Mouse (Mus musculus): ENCODE measurements around the gene Cpa4.

Gene Cpa4

GRCm38 (mm10) chr6:30568069-30568468, at the start of gene Cpa4:
Gene Cpa4, plus strand, starts transcription at chr6:30568369.
- no peak for DNase-seq

DNA sequence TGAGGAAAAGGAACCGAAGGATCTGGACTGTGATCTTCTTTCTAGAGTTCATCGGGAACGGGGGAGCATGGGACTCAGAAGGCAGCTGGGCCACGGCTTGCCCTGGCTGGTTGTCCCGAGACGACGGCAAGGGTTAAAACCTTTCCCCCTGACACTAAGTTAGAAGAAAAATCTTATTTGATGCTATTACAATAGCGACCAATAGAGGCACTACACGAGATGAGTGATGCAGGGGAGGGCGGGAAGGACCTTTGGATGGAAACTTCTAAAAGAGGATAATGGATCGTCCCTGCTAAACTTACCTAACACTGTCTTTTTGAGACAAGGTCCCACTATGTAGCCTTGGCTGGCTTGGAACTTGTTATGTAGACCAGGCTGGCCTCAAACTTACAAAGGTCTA, 47.8 kb upstream of the Cpa4 start:
- DNase-seq, result no peak

DNA sequence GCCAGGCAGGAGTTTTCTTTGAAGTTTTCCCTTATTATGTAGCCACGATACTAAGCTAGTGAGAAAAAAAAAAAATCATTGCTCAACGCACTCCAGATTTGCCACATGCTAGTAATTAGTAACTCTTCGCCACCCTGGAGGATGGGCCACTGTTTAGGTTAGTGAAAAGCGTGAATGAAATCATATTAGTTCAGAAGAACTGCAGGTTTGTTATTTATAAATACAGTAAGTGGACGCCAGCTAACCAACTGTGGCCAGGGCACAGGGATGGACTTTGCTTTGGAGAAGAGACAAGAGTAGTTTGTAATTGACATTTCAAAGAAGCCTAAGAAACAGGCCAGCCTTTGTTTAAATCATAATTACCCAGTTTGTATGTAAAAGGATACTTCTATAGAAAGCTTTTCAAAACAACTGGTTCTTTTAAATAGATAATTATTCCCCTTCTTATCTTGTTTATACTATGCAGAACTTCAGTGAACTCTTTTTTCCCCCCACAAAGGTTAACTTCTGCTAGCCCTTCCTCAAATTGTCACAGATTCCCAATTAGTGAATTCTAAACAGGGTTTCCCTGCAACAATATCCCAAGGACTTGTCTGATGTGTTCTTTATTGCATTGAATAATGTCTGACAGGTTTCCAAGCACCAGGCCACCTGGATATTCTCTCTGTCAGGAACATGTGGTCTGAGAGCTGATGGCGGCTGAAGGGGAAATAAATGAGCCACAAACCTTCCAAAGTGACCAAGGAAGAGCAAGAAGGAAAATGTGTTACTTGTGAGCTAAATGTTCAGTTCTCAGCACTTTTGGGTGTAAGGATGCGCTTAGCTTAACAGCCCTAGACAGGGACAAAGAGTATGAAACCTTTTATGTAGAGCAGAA, 42.5 kb upstream of the Cpa4 start:
- no peak for DNase-seq

DNA sequence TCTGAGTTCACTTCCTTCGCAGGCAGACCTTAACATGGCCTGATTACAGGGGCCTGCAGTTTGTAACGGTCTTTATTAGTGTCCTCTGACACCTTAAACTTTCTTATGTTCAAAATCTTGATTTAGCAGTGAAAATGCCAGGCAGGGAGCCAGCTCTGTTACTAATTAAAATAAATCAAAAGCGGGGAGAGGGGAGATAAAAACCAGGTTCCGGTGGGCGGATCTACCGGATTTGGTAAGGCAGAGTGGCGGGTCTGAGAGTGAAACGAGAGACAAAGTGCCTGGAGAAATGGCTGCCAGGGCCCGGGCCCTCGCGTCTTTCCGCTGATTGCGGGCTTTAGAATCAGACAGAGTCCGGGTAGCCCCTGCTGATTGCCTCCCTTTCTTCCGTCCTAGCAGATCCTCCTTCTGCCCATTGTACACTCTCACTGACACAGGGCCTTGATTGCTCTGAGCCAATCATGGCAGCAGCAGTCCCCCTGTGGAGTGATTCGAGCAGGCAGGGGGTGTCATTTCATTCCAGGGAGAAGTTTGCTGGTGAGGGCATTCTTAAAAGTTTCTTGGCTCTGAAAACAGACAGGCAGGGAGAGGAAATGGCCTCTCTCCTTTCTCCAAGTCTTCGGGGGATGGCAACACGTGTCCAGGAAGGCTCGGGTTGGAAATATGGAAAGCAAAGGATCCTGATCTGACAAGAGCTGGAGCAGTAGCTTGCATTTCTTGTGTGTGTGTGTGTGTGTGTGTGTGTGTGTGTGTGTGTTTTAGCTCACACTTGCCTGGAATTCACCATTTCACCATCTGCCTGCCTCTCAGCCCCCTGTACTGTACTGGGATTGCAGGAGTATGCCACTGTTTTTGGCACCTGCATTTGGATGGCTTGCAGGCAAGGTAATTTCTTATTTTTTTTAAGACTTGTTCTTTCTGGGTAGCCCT, 41.3 kb upstream of the Cpa4 start:
- DNase-seq, result no peak

GRCm38 (mm10) chr6:30528800-30529199, 39.4 kb upstream of the Cpa4 start:
- DNase-seq, result no peak

GRCm38 (mm10) chr6:30535340-30535739, 32.8 kb upstream of the Cpa4 start:
- peak; percentile 65 for DNase-seq

DNA sequence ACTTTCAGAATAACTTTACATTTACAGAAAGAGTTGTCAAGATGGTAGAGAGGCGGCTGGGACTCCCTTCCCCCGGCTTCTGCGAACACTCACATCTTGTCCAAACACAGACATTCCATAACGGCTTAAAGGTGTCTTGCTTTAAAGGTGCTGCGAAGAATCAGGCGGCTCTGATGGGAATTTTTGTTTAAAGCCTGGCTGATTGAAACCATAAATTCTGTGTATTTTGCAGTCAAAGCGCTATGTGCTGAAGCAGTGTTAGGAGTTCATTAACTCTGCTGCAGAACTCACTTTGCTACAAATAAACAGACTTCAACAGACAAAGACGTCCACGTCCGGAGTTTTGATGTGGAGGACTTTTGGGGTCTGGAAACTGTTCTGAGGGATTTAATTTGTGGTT, 29.9 kb upstream of the Cpa4 start:
- DNase-seq, result no peak

- no peak for DNase-seq
Measured at GRCm38 (mm10) chr6:30538800-30539199, 29.4 kb upstream of the Cpa4 start.

- no peak for DNase-seq
Measured at GRCm38 (mm10) chr6:30541009-30541799, 27.0 kb upstream of the Cpa4 start, which contains the start of gene Cpa2. Gene Cpa2, plus strand, starts transcription at chr6:30541582.

- no peak for DNase-seq
Measured at GRCm38 (mm10) chr6:30542277-30542676, 25.9 kb upstream of the Cpa4 start.

GRCm38 (mm10) chr6:30543077-30543476, 25.1 kb upstream of the Cpa4 start:
- no peak for DNase-seq

- DNase-seq, result no peak
Measured at GRCm38 (mm10) chr6:30543851-30544250, 24.3 kb upstream of the Cpa4 start.

DNA sequence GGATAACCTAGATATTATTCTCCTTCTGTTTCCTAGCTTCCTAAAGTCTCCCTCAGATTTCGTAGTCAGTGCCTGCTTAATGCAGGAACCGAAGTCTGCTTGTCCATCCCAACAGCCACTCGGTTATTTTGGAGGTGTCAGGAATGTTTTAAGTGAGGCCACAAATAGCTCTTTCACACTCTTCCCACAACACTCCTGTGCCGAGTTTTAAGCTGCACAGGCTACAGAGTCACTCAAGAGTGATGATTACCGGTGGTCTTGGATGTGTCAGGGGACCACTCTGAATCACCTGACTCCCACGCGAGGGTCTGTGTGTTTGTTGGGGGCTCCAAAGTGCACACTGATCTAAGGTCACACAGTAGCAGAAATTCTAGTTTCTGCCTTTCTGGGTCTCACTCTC, 22.5 kb upstream of the Cpa4 start:
- DNase-seq, result no peak

- DNase-seq, result peak; percentile 50
Measured at GRCm38 (mm10) chr6:30546571-30547273, 21.4 kb upstream of the Cpa4 start.

DNA sequence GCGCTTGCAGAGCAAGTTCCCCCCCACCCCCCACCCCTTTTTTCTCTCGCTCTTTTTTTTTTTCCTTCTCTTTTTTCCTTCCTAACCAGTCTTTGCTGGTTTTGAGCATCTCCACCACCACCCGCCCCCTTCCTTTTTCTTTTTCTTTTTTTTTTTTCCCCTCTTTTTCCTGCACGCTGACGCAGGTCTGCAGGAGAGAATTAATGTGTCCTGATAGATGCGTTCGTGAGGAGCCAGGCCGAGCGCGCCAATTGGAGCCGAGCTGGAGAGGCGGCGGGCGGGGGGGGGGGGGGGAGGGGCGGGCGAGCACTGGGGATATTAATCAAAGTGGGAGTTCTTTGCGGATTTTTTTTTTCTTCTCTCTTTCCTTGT, 20.9 kb upstream of the Cpa4 start:
- peak; percentile 48 for DNase-seq

- peak; percentile 48 for DNase-seq
Measured at GRCm38 (mm10) chr6:30547656-30548306, 20.4 kb upstream of the Cpa4 start.

DNA sequence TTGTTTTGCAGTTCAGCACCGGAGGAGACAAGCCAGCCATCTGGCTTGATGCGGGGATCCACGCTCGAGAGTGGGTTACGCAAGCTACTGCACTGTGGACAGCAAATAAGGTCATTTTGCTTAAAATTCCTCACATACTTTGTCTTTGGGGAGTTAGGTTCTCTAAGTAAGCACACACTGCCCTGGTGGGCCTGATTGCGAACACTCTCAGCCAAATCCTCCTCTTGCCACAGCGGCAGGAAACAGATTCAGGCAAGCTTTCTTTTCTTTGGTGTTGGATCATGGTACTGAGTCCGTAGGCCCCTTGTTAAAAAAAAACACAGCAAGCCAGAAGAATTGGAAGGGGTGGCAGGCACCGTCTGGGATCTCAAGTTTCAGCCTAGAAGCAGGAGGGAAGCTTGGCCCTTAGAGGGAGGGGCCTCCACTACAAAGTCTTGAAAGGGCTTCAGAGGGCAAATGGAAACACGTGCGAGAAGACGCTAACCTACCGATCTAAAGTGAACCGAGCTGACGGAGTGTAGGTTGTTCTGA, 18.9 kb upstream of the Cpa4 start:
- DNase-seq, result no peak

DNA sequence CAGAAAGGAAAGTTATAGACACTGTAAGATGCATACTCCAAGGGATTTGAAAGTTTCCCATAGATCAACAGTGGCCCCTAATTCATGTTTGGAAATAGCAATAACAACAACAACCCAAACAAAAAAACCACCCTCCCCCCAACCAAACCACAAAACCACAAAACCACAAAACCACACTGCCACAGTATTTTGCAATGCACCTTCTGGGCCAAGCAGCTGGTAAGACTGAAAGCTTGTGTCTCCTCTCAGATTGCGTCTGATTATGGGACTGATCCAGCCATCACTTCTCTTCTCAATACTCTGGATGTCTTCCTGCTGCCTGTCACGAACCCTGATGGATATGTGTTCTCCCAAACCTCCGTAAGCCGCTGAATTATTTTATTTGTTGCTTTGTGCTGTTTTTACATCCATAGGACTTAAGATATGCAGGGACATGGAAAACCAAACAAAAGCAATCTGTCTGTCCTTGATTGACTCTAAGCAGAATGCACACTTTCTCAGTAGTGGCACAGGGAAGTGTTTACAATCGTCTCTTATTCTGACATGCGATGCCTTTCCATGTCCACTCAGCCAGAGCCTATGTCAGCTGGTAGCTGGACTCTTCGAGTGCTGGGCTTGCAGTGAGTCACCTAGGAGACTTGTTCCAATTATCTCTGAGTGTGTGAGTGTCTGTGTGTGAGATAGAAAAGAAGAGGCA, 17.5 kb upstream of the Cpa4 start:
- no peak for DNase-seq

DNA sequence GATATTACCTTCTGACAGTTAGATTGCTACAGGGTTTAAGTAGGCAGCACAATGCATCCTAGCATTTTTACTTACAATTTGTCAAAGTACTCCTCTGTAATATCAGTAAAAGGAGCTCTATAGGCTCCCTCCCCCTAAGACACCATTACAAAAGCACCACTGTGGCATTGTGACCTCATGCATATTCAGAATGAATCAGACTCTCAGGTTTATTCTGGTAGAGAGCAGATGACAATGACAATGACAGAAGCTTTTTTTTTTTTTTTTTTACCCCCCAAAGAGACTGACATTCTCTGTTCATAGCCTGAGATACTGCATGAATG, 17.0 kb upstream of the Cpa4 start:
- DNase-seq, result no peak

- DNase-seq, result peak; percentile 52
Measured at GRCm38 (mm10) chr6:30551644-30552580, 16.3 kb upstream of the Cpa4 start.
